Mouse (Mus musculus) embryonic facial prominence, embryonic 11.5 days (tissue): ENCODE results near the gene Rab21. TPM values are rescaled to one million over a fixed set of nuclear protein-coding genes. Genes with fewer than 3 reads are reported as not detected.

Experiments used
- ATAC-seq: fragments of 200-750 bp; cut with Nextera tagmentation; replicated peaks from 2 replicates; pipeline ENCODE4 v1.8.0; 2017; ENCODE audit warnings: low read depth; ENCODE audit not compliant: insufficient number of reproducible peaks, low FRiP score, low TSS enrichment
- DNase-seq: peaks from one replicate; pipeline ENCODE4 v3.0.0-alpha.2; 2015; ENCODE audit warnings: low spot score
- H3K27ac ChIP-seq: fragments of 300-500 bp; sonication (generic); replicated peaks from 2 replicates; pipeline ENCODE4 v1.5.1; 2014; ENCODE audit warnings: mild to moderate bottlenecking, low read depth, low read length, control low read depth
- H3K27me3 ChIP-seq: fragments of 300-500 bp; sonication (generic); 2 replicates; pipeline ENCODE4 v1.6.1; 2014; ENCODE audit warnings: mild to moderate bottlenecking, low read length, moderate library complexity, mixed read lengths; ENCODE audit not compliant: control insufficient read depth, insufficient read depth
- H3K36me3 ChIP-seq: fragments of 300-500 bp; sonication (generic); replicated peaks from 2 replicates; pipeline ENCODE4 v1.6.1; 2014; ENCODE audit warnings: low read depth, mild to moderate bottlenecking, low read length, moderate library complexity, mixed read lengths; ENCODE audit not compliant: control insufficient read depth, insufficient read depth
- H3K4me1 ChIP-seq: fragments of 300-500 bp; sonication (generic); 2 replicates; pipeline ENCODE4 v1.6.1; 2014; ENCODE audit warnings: low read length, mixed read lengths; ENCODE audit not compliant: control insufficient read depth, insufficient read depth
- H3K4me2 ChIP-seq: fragments of 300-500 bp; sonication (generic); 2 replicates; pipeline ENCODE4 v1.6.1; 2014; ENCODE audit warnings: low read depth, mild to moderate bottlenecking, control low read depth, low read length, moderate library complexity
- H3K4me3 ChIP-seq: fragments of 300-500 bp; sonication (generic); 2 replicates; pipeline ENCODE4 v1.5.1; 2014; ENCODE audit warnings: low read depth, low read length, control low read depth
- H3K9ac ChIP-seq: fragments of 300-500 bp; sonication (generic); replicated peaks from 2 replicates; pipeline ENCODE4 v1.6.1; 2014; ENCODE audit warnings: mild to moderate bottlenecking, control low read depth, low read length
- H3K9me3 ChIP-seq: fragments of 300-500 bp; sonication (generic); replicated peaks from 2 replicates; pipeline ENCODE4 v1.6.1; 2016; ENCODE audit warnings: mild to moderate bottlenecking, low read length, inconsistent platforms, mixed read lengths; ENCODE audit not compliant: control insufficient read depth
- WGBS: fragments of 180-500 bp; shearing (Covaris S2); extraction: QIAGEN DNeasy Blood & Tissue Kit; methylation state at CpG from one replicate; pipeline ENCODE4 v1.1.7; 2014; 5-methylcytosine and 5-hydroxymethylcytosine counted together
- polyA plus RNA-seq: library from polyadenylated mRNA; unstranded; fragments of >200 nt; fragmentation: Nextera tagmentation; extraction: Ambion mirVana; gene quantifications from 2 replicates; pipeline ENCODE4 v1.2.1, GENCODE M21; 2014

Rab21 gene
- polyA plus RNA-seq, 1 experiment from 2014 or later: 15.0 TPM

DNA sequence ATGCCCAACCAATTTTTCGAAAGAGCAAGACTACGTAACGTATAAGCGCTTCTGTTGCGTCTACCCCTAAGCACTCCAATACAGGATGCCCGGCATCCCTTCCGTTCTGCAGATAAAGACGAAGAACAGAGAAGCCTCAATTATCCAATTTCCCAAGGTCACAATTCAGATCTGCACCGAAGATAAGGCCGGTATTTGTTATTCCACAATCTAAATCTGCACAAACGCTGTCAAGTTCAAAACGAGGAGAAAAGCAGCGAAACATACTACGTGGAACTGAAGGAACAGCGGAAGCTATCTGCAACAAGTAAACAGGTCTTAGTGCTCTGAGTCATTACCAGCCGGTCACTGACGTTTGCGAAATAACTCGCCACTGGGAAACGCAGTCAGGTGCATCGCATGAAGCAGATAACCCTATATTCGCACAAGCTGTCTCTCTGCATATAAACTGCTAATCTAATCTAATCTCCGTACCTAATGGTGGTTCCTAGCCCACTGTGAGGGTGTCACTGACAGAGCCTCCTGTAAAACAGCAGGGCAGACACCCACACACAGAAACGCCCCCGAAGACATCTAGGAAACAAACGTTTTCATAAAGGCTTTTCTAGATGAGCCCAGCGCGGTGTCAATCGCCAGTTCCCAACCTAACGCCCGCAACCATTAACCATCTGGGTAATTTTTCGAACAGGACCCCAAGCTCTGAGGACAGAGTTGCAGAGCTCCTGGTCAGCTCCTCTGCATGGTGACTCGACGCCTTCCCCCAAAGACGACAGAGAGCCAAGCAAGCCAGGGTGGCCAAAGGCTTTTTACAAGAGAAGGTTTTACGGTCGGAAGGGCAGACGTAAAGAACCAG is 64.9 kb downstream of the Rab21 start:
- no peaks in the 10 kb centered on the region for H3K27me3 ChIP-seq
- H3K4me3 ChIP-seq: peak overlapping the region; percentile 93
- no peaks in the 10 kb centered on the region for H3K36me3 ChIP-seq
- H3K4me2 ChIP-seq: peak overlapping the region; percentile 57
- ATAC-seq: no peak
- H3K27ac ChIP-seq: 0 out of 2 replicates have a peak overlapping the region, but pooled peaks have one; percentile 8
- no peaks in the 10 kb centered on the region for H3K9me3 ChIP-seq
- DNase-seq: no peak
- 29% methylated on average over 34 of the region's 38 CpGs for WGBS
- no peaks in the 10 kb centered on the region for H3K4me1 ChIP-seq
- H3K9ac ChIP-seq: peak overlapping the region; percentile 82

DNA sequence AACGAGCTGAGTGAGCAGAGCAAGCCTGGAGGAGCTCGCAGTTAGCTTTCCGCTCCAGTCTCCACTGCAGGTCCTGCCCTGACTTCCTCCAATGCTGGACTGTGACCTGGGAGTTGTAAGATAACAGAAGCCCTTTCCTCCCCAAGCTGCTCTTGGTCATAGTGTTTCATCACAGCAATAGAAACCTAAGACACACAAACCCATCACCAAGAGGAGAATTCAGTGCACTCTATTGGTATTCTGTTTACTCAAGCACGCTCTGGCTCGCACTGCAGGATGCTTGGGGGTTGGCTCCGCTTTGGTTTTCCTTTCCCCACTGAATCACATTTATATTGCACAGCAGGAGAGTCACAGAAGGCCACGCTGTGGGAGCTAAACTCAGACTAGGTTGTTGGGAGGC is 67.4 kb downstream of the Rab21 start:
- DNase-seq (no peak), ATAC-seq (no peak)
- Histone ChIP-seq H3K4me2 (no peak overlapping the region), H3K36me3 (no peaks in the 10 kb centered on the region), H3K4me1 (no peaks in the 10 kb centered on the region), H3K27ac (no peak overlapping the region), H3K27me3 (no peaks in the 10 kb centered on the region), H3K9me3 (no peaks in the 10 kb centered on the region), H3K9ac (no peak overlapping the region), H3K4me3 (no peak overlapping the region)
- WGBS: 43% methylated on average over 7 of the region's 7 CpGs

DNA sequence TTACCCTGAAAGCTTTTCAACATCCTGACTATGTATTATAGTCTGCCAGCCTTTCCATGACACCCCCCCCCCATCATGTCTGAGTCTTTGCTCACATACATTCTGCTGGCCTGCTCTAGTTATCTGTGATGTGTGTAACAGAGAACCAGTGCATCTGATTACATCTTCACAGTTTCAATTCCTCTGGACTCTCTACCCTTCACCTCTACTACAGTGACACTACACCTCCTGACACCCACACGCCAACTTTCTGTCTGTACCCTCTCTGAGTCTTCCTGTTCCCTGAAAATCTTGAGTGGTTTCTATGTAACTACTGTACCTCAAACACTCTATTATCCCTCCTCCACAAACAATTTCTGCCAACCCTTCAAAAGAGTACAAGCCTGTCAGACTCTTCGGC is 69.9 kb downstream of the Rab21 start:
- DNase-seq (no peak), ATAC-seq (no peak)
- no peaks in the 10 kb centered on the region for H3K9me3 ChIP-seq
- H3K27ac ChIP-seq: no peak overlapping the region
- H3K27me3 ChIP-seq: no peaks in the 10 kb centered on the region
- H3K36me3 ChIP-seq: no peaks in the 10 kb centered on the region
- H3K4me2 ChIP-seq: no peak overlapping the region
- no peak overlapping the region for H3K9ac ChIP-seq
- no peak overlapping the region for H3K4me3 ChIP-seq
- H3K4me1 ChIP-seq: no peaks in the 10 kb centered on the region
- 99% methylated on average over 2 of the region's 2 CpGs for WGBS

DNA sequence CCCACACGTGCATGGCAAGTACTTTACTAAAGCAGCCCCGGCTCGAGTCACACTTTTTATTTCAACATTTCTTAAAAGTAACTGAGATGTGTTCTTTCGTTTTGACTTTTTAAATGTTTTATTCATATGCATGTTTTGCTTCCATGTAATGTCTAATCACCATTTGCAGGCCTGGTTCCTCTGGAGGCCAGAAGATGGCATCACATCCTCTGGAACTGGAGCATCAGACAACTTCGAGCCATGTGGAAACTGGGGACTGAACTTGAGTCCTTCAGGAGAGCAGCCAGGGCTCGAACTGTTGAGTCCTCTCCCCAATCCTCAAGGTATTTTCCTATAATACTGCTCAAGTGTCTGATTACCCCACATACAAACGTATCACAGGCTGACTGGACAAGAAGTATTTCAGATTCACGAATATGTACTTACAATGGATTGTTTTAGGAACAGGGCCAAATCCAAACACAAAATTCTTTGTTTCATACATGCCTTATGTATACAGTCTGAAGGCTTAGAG is 74.3 kb downstream of the Rab21 start:
- Histone ChIP-seq H3K36me3 (peaks cover 2% of the 10 kb centered on the region; the same call in 1 of the 2 replicates), H3K4me3 (no peak overlapping the region), H3K4me2 (no peak overlapping the region), H3K9ac (no peak overlapping the region), H3K27me3 (no peaks in the 10 kb centered on the region), H3K9me3 (no peaks in the 10 kb centered on the region), H3K4me1 (no peaks in the 10 kb centered on the region), H3K27ac (no peak overlapping the region)
- ATAC-seq (no peak), DNase-seq (no peak)
- WGBS: 87% methylated on average over 8 of the region's 8 CpGs

DNA sequence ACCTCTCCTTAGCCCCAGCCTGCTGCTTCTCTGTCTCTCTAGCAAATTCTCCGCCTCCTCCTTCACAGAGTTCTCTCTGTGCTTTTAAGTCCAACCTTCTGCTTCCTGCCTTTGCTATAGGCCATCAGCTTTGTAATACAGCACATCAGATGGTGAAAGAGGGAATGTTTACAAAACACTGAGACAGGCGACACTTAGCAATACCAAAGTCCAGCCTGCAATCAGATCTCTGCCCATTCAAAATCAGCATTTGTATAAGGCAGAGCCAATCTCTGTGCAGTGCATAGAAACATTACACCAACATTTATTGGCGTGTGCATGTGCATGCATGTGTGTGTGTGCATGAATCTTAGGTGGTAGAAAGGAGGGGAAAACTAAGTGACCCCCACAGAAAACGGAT is 77.5 kb downstream of the Rab21 start:
- Histone ChIP-seq H3K27ac (no peak overlapping the region), H3K27me3 (no peaks in the 10 kb centered on the region), H3K9ac (no peak overlapping the region), H3K9me3 (no peaks in the 10 kb centered on the region), H3K36me3 (peaks cover 2% of the 10 kb centered on the region; the same call in 1 of the 2 replicates), H3K4me2 (no peak overlapping the region), H3K4me1 (no peaks in the 10 kb centered on the region), H3K4me3 (no peak overlapping the region)
- 85% methylated on average over 4 of the region's 4 CpGs for WGBS
- no peak for DNase-seq
- ATAC-seq: no peak

Other genes with a start within 250 kb of the Rab21 start
- gene Tph2, start 130.6 kb downstream of the Rab21 start, polyA plus RNA-seq: 0.63 and 0.89 TPM in 2 replicates
- 65.7 and 69.5 TPM in 2 replicates for gene Tbc1d15, start 64.1 kb downstream of the Rab21 start, polyA plus RNA-seq
- 25.3 and 36.4 TPM in 2 replicates for gene Tmem19, start 46.9 kb upstream of the Rab21 start, polyA plus RNA-seq
- 20.0 and 21.6 TPM in 2 replicates for gene Thap2, start 68.8 kb upstream of the Rab21 start, polyA plus RNA-seq
- gene Zfc3h1, start 69.4 kb upstream of the Rab21 start, polyA plus RNA-seq: 18.3 and 23.1 TPM in 2 replicates